Mouse (Mus musculus): ENCODE data around the gene Aplnr.

The Aplnr gene

DNA sequence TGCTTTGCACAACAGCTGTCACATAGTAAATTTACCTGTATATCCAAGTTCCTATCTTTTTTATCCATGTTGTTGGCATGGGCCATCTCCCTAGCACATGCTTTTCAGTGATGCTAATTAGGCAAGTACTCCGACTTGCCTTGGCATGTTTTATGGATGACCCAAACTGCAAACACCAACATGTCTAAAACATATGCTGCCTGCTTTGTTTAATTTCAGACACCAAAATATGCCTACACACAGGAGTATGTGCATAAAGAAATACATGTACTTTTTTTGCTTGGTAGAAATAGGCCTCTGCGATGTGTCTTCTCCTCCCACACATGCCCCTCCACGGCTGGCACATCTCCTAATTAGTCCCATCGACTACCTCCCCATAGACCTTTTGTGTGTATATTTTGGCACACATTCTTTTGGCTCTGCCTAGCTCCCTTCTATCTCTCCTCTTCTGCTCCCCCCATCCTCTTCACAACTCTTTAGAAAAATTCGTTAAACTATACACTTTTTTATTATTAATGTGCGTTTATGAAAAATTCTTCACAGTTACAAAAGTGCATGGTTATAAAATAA is 51.6 kb downstream of the Aplnr start:
- DNase-seq (ENCODE audit: low spot score): no peak

Measured in ovary, postnatal 14 days (tissue).